Mouse (Mus musculus): ENCODE results near the gene Itga10.

- TF ChIP-seq CTCF (IDR thresholded peaks at IDR 0.05; ENCODE audit: extremely low read depth, insufficient read depth, insufficient read length, insufficient replicate concordance) (no peak), POLR2A (IDR thresholded peaks at IDR 0.05; ENCODE audit: low read depth, low read length) (no peak)
Observed at GRCm38 (mm10) chr3:96706984-96707383, 61.6 kb downstream of the Itga10 start.
